Mouse (Mus musculus) hindlimb bud, embryonic 11.5 days (tissue): ENCODE data around the gene Serpinb1a.

Experiments used
- DNase-seq: peaks from one replicate; pipeline ENCODE4 v3.0.0-alpha.2; 2012; ENCODE audit warnings: low read depth, low spot score; ENCODE audit errors: extremely low spot score

Gene Serpinb1a

GRCm38 (mm10) chr13:32839314-32839713, 11.7 kb downstream of the Serpinb1a start:
- no peak for DNase-seq

- DNase-seq = no peak
These were observed 16.5 kb downstream of the Serpinb1a start for GRCm38 (mm10) chr13:32834513-32834912.

GRCm38 (mm10) chr13:32833237-32833636, 17.7 kb downstream of the Serpinb1a start:
- DNase-seq = no peak

GRCm38 (mm10) chr13:32832776-32833175, 18.2 kb downstream of the Serpinb1a start:
- DNase-seq = no peak

- DNase-seq = no peak
These were observed 19.3 kb downstream of the Serpinb1a start for GRCm38 (mm10) chr13:32831505-32832273.

GRCm38 (mm10) chr13:32828886-32829285, 22.1 kb downstream of the Serpinb1a start:
- no peak for DNase-seq

- DNase-seq = no peak
These were observed 23.0 kb downstream of the Serpinb1a start for GRCm38 (mm10) chr13:32827951-32828350.

GRCm38 (mm10) chr13:32827111-32827822, 23.7 kb downstream of the Serpinb1a start:
- no peak for DNase-seq

GRCm38 (mm10) chr13:32825546-32825945, 25.4 kb downstream of the Serpinb1a start:
- no peak for DNase-seq

- DNase-seq = no peak
These were observed 26.3 kb downstream of the Serpinb1a start for GRCm38 (mm10) chr13:32824377-32825330.

- DNase-seq = no peak
These were observed 27.9 kb downstream of the Serpinb1a start for GRCm38 (mm10) chr13:32823126-32823525.

- no peak for DNase-seq
These were observed 29.3 kb downstream of the Serpinb1a start for GRCm38 (mm10) chr13:32821671-32822070.

- DNase-seq = no peak
These were observed 31.1 kb downstream of the Serpinb1a start for GRCm38 (mm10) chr13:32819926-32820325.

GRCm38 (mm10) chr13:32819241-32819640, 31.7 kb downstream of the Serpinb1a start:
- DNase-seq = no peak

- no peak for DNase-seq
These were observed 43.4 kb downstream of the Serpinb1a start for GRCm38 (mm10) chr13:32807624-32808023.

GRCm38 (mm10) chr13:32806820-32807219, 44.2 kb downstream of the Serpinb1a start:
- DNase-seq = no peak

GRCm38 (mm10) chr13:32803701-32804345, 47.2 kb downstream of the Serpinb1a start:
- DNase-seq = no peak

- DNase-seq = no peak
These were observed 48.5 kb downstream of the Serpinb1a start, which contains the start of gene D930007J09Rik for GRCm38 (mm10) chr13:32802259-32803081. TSS of gene D930007J09Rik (minus strand) at chr13:32802849.

GRCm38 (mm10) chr13:32801693-32802221, 49.2 kb downstream of the Serpinb1a start, which contains the start of gene Wrnip1:
TSS of gene Wrnip1 (plus strand) at chr13:32802038.
- peak; percentile 97 for DNase-seq
